ENCODE assay signal across 16 mouse cellular contexts in the genomic region with DNA sequence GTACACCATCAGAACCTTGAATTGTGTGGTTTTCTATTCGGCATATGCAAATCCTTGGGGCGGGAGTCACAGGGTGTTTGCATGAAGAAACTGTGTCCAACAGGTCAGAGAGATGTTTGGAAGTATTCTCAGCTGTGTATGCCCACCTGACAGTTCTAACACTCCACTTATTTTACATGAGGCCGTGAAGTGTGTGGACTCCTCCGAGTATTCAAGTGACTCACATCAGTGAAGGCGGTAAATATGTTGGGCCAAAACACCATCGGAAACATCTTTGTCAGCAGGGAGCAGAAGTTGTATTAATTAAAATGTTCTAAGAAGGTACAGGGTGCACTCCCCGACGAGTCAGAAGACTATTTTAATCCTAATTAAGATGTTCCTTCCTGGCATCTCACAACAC.
"Had no signal": no experiment of that assay in that cellular context is flagged by ENCODE, and none has a peak within 500 bp of the region (broad histone marks: within the 10 kb centered on the region; RNA-seq: fewer than 3 reads in every experiment).

No protein-coding gene starts in this region.

- H3K27ac ChIP-seq: neural tube, embryonic 13.5 days; neural tube, embryonic 15.5 days; stomach, embryonic 15.5 days; stomach, postnatal 0 days had no signal

- DNase-seq: retina, postnatal 1 day; right cerebral cortex, adult 18-20 months; right cerebral cortex, postnatal 14 days; right cerebral cortex, postnatal 25 days; right cerebral cortex, postnatal 4 days; spleen, adult 18-20 months; thymus, adult 18-20 months; thymus, adult 2 months; thymus, postnatal 14 days; thymus, postnatal 25 days; thymus, postnatal 36 days; thymus, postnatal 4 days had no signal

- H3K4me3 ChIP-seq: neural tube, embryonic 13.5 days; neural tube, embryonic 15.5 days; stomach, embryonic 15.5 days had no signal
